Mouse (Mus musculus): ENCODE data around the gene Gm5788. TPM values are rescaled to one million over a fixed set of nuclear protein-coding genes. Genes with fewer than 3 reads are reported as not detected.

The Gm5788 gene
- polyA plus RNA-seq, 1 experiment: not detected

GRCm38 (mm10) chr12:87543927-87544326 is 49.4 kb downstream of the Gm5788 start:
- H3K4me3 ChIP-seq (replicated peaks): no peak overlapping the region
- no peaks in the 10 kb centered on the region for H3K36me3 ChIP-seq (ENCODE audit: control insufficient read depth)
- peaks cover 9% of the 10 kb centered on the region; the same call in 1 of the 2 replicates for H3K9me3 ChIP-seq (ENCODE audit: control insufficient read depth, low read length)
- TF ChIP-seq GATA1 (IDR thresholded peaks at IDR 0.05; ENCODE audit: low read length) (no peak), TAL1 (IDR thresholded peaks at IDR 0.05; ENCODE audit: low read length) (no peak)
- H3K4me1 ChIP-seq (ENCODE audit: control insufficient read depth): no peaks in the 10 kb centered on the region
- no peaks in the 10 kb centered on the region for H3K27me3 ChIP-seq (ENCODE audit: control insufficient read depth)

Other genes starting within 250 kb of the Gm5788 start
- gene Vipas39, start 228.5 kb upstream of the Gm5788 start, polyA plus RNA-seq (2012): 0.06 TPM in 1 of 2 replicates, not detected in the other
- 12.6 and 13.5 TPM in 2 replicates for gene Ahsa1, start 228.2 kb upstream of the Gm5788 start, polyA plus RNA-seq (2012)
- not detected in 2 replicates for gene Ism2, start 195.0 kb upstream of the Gm5788 start, polyA plus RNA-seq (2012)
- gene Sptlc2, start 106.4 kb upstream of the Gm5788 start, polyA plus RNA-seq (2012): 0.29 and 0.80 TPM in 2 replicates
- gene Slirp, start 50.8 kb upstream of the Gm5788 start, polyA plus RNA-seq (2012): 0.18 TPM in 1 of 2 replicates, not detected in the other
- 3.9 and 4.8 TPM in 2 replicates for gene Alkbh1, start 50.7 kb upstream of the Gm5788 start, polyA plus RNA-seq (2012)
- gene Snw1, start 22.4 kb upstream of the Gm5788 start, polyA plus RNA-seq (2012): 2.1 and 2.5 TPM in 2 replicates
- gene Gm8300, start 19.6 kb downstream of the Gm5788 start, polyA plus RNA-seq (2012): 0.03 TPM in 1 of 2 replicates, not detected in the other
- gene Oog1, start 108.0 kb downstream of the Gm5788 start, polyA plus RNA-seq (2012): not detected in 2 replicates
- gene Gm4027, start 124.1 kb downstream of the Gm5788 start, polyA plus RNA-seq (2012): not detected in 2 replicates
- not detected in 2 replicates for gene Gm16381, start 149.9 kb downstream of the Gm5788 start, polyA plus RNA-seq (2012)

All from erythroblast, embryonic 14.5 days (primary cell).